In the genomic region with DNA sequence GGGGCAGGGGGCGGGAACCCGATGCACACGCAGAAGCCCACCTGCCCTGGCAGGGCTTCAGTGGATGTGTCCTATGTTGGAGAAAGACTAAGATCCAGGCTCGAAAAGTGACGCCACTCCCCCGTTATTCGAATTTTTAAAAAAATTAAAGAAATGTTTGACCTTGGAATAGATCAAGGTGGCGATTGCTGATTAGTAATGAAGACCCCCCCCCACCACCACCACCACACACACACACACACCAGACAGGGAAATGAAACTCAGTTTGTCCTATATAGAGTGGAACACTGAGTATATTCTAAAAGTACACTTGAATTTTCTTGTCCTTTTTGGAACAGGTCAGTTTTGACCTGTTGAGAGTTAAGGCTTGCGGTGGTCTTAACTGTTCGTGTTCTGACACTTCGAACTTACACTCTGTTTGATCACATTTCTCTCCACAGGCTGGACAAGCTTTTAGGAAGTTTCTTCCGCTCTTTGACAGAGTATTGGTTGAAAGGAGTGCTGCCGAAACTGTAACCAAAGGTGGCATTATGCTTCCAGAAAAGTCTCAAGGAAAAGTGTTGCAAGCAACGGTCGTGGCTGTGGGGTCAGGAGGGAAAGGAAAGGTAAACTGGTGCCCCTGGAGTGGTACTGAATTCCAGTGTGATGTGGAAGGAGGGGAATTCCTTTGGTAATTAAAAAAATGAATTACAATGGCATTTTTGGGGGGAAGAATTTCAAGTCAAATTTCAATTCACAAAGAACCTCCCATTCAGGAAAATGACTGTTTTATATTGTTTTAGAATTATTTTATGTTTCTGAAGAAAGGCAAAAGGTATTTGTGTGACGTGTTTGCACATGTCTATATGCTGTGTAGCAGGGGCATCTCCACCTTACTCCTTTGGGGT, we compare ENCODE assay signal across 8 mouse cellular contexts. TPM values are rescaled to one million over a fixed set of nuclear protein-coding genes. Genes with fewer than 3 reads are reported as not detected.
A peak's percentile ranks its signal among the peaks of the same experiment; 100 is the strongest.
DNase-seq lines count a peak whose midpoint lies in the region; ATAC-seq and TF ChIP-seq lines count a peak whose summit lies in the region.

No protein-coding gene starts in this region.

- intact Hi-C loops in heart, postnatal 14 days (cut with DNase I) = loop anchor here (5.0 kb wide), 2 partner anchors 138 to 293 kb away; a partner anchor contains a TSS
- intact Hi-C loops in left cerebral cortex, postnatal 36 days (cut with DNase I) = loop anchor here (1.0 to 5.0 kb wide), 2 partner anchors 62 to 148 kb away; a partner anchor contains a TSS

- H3K27ac ChIP-seq in heart, embryonic 12.5 days (ENCODE audit: poor library complexity, severe bottlenecking) = peak overlapping the region; percentile 93
- peak overlapping the region; percentile 99 for H3K27ac ChIP-seq in heart, embryonic 16.5 days (ENCODE audit: low read length)
- H3K27ac ChIP-seq in liver, postnatal 0 days (ENCODE audit: low read depth) = peak overlapping the region; percentile 98

- no peaks in the 10 kb centered on the region for H3K27me3 ChIP-seq in heart, embryonic 12.5 days (replicated peaks)
- H3K27me3 ChIP-seq in G1E (ENCODE audit: insufficient read depth, low read length) = no peaks in the 10 kb centered on the region
- H3K27me3 ChIP-seq in heart, embryonic 16.5 days (ENCODE audit: control insufficient read depth, insufficient read depth, low read length) = no peaks in the 10 kb centered on the region
- H3K27me3 ChIP-seq in liver, postnatal 0 days (ENCODE audit: insufficient read depth, low read length) = no peaks in the 10 kb centered on the region

- H3K4me2 ChIP-seq in heart, embryonic 12.5 days = peak overlapping the region; percentile 84
- peak overlapping the region; percentile 92 for H3K4me2 ChIP-seq in heart, embryonic 16.5 days (ENCODE audit: low read depth, low read length)
- H3K4me2 ChIP-seq in liver, postnatal 0 days (ENCODE audit: low read depth, low read length) = peak overlapping the region; percentile 94

- H3K4me1 ChIP-seq in heart, embryonic 12.5 days (replicated peaks) = peaks cover 26% of the 10 kb centered on the region
- peaks cover 56% of the 10 kb centered on the region for H3K4me1 ChIP-seq in G1E (ENCODE audit: insufficient read depth, low read depth, low read length)
- H3K4me1 ChIP-seq in heart, embryonic 16.5 days (ENCODE audit: control insufficient read depth, insufficient read depth, low read length) = peaks cover 30% of the 10 kb centered on the region
- peaks cover 38% of the 10 kb centered on the region for H3K4me1 ChIP-seq in liver, postnatal 0 days (ENCODE audit: insufficient read depth)

- peak overlapping the region; percentile 64 for H3K4me3 ChIP-seq in heart, embryonic 12.5 days
- peak overlapping the region; percentile 91 for H3K4me3 ChIP-seq in G1E (ENCODE audit: low read depth, low read length)
- peak overlapping the region; percentile 98 for H3K4me3 ChIP-seq in heart, embryonic 16.5 days (ENCODE audit: low read length)
- peak overlapping the region; percentile 92 for H3K4me3 ChIP-seq in liver, postnatal 0 days (ENCODE audit: low read depth, low read length)

- TF ChIP-seq EP300 in liver, postnatal 0 days (IDR thresholded peaks at IDR 0.05; ENCODE audit: low read depth) = no peak

- no peaks in the 10 kb centered on the region for H3K9me3 ChIP-seq in heart, embryonic 12.5 days (replicated peaks)
- no peaks in the 10 kb centered on the region for H3K9me3 ChIP-seq in G1E (replicated peaks)
- H3K9me3 ChIP-seq in heart, embryonic 16.5 days (replicated peaks; ENCODE audit: control insufficient read depth, low read length) = no peaks in the 10 kb centered on the region
- H3K9me3 ChIP-seq in liver, postnatal 0 days (ENCODE audit: low read length) = no peaks in the 10 kb centered on the region

- 5% methylated on average over 16 of the region's 16 CpGs for WGBS in heart, embryonic 12.5 days
- 6% methylated on average over 16 of the region's 16 CpGs for WGBS in heart, embryonic 16.5 days
- WGBS in liver, postnatal 0 days (ENCODE audit: insufficient replicate concordance) = 6% methylated on average over 16 of the region's 16 CpGs

- peak overlapping the region; percentile 83 for H3K9ac ChIP-seq in heart, embryonic 12.5 days
- peak overlapping the region; percentile 99 for H3K9ac ChIP-seq in heart, embryonic 16.5 days (ENCODE audit: low read length)
- H3K9ac ChIP-seq in liver, postnatal 0 days (replicated peaks) = peak overlapping the region; percentile 87

- TF ChIP-seq CTCF in G1E (IDR thresholded peaks at IDR 0.05; ENCODE audit: low read depth, low read length) = no peak
- no peak for TF ChIP-seq CTCF in liver, postnatal 0 days (IDR thresholded peaks at IDR 0.05; ENCODE audit: low read depth)

- ATAC-seq in heart, embryonic 12.5 days (ENCODE audit: insufficient number of reproducible peaks, low FRiP score) = no peak
- no peak for ATAC-seq in G1E (ENCODE audit: extremely low read depth, insufficient number of reproducible peaks, low FRiP score, poor library complexity, severe bottlenecking)
- ATAC-seq in heart, embryonic 16.5 days (replicated peaks; ENCODE audit: extremely low read depth, insufficient read depth, low FRiP score) = no peak
- no peak for ATAC-seq in liver, postnatal 0 days

- no peak for DNase-seq in heart, postnatal 14 days
- DNase-seq in G1E (ENCODE audit: low spot score) = no peak
- no peak for DNase-seq in liver, postnatal 0 days
- DNase-seq in adrenal gland, postnatal 25 days = no peak
- no peak for DNase-seq in adrenal gland, postnatal 36 days
- no peak for DNase-seq in left cerebral cortex, postnatal 36 days (ENCODE audit: low spot score in 2 of 2)

- peaks cover 36% of the 10 kb centered on the region for H3K36me3 ChIP-seq in heart, embryonic 12.5 days
- peaks cover 57% of the 10 kb centered on the region for H3K36me3 ChIP-seq in G1E (replicated peaks)
- H3K36me3 ChIP-seq in heart, embryonic 16.5 days (ENCODE audit: control insufficient read depth, insufficient read depth) = peaks cover 20% of the 10 kb centered on the region
- H3K36me3 ChIP-seq in liver, postnatal 0 days (replicated peaks; ENCODE audit: insufficient read depth, low read length) = peaks cover 13% of the 10 kb centered on the region

RNA-seq across cellular contexts. Expression of a gene that starts 0.8 kb away (rescaled TPM):
- 562 and 569 TPM in 2 replicates for polyA plus RNA-seq in heart, embryonic 12.5 days (2016; fragmentation: Nextera tagmentation; extraction: Ambion mirVana)
- 100 to 1,000 TPM; 331 to 362 TPM for total RNA-seq in heart, postnatal 14 days (2021)
- total RNA-seq in G1E (2014; fragmentation: Nextera tagmentation) = 273 and 291 TPM in 2 replicates
- 690 and 812 TPM in 2 replicates for total RNA-seq in G1E (2017)
- 89.2 and 116 TPM in 2 replicates for polyA plus RNA-seq in G1E (2012)
- polyA plus RNA-seq in heart, embryonic 16.5 days (2015; fragmentation: Nextera tagmentation; extraction: Ambion mirVana) = 491 and 512 TPM in 2 replicates
- polyA plus RNA-seq in liver, postnatal 0 days (2015; fragmentation: Nextera tagmentation; extraction: Ambion mirVana) = 288 and 295 TPM in 2 replicates
- 1,323 and 1,476 TPM in 2 replicates for total RNA-seq in adrenal gland, postnatal 25 days (2021)
- total RNA-seq in adrenal gland, postnatal 36 days (2021) = 1,000 to 10,000 TPM; 1,397 to 1,482 TPM
- total RNA-seq in left cerebral cortex, postnatal 36 days (2021) = 100 to 1,000 TPM; 150 to 161 TPM

RNA-seq across cellular contexts. Expression of a gene that starts 0.9 kb away (rescaled TPM):
- 427 and 428 TPM in 2 replicates for polyA plus RNA-seq in heart, embryonic 12.5 days (2016; fragmentation: Nextera tagmentation; extraction: Ambion mirVana)
- total RNA-seq in heart, postnatal 14 days (2021) = 100 to 1,000 TPM; 125 TPM
- total RNA-seq in G1E (2014; fragmentation: Nextera tagmentation) (166 and 187 TPM in 2 replicates), G1E (2017) (638 and 797 TPM in 2 replicates)
- 121 and 163 TPM in 2 replicates for polyA plus RNA-seq in G1E (2012)
- 276 and 289 TPM in 2 replicates for polyA plus RNA-seq in heart, embryonic 16.5 days (2015; fragmentation: Nextera tagmentation; extraction: Ambion mirVana)
- polyA plus RNA-seq in liver, postnatal 0 days (2015; fragmentation: Nextera tagmentation; extraction: Ambion mirVana) = 513 and 558 TPM in 2 replicates
- 656 and 863 TPM in 2 replicates for total RNA-seq in adrenal gland, postnatal 25 days (2021)
- 100 to 1,000 TPM; 769 to 795 TPM for total RNA-seq in adrenal gland, postnatal 36 days (2021)
- total RNA-seq in left cerebral cortex, postnatal 36 days (2021) = 10 to 100 TPM; 81.2 to 91.0 TPM

RNA-seq across cellular contexts. Expression of a gene that starts 36.3 kb away (rescaled TPM):
- 23.1 and 25.3 TPM in 2 replicates for polyA plus RNA-seq in heart, embryonic 12.5 days (2016; fragmentation: Nextera tagmentation; extraction: Ambion mirVana)
- 10 to 100 TPM; 47.3 to 61.7 TPM for total RNA-seq in heart, postnatal 14 days (2021)
- total RNA-seq in G1E (2014; fragmentation: Nextera tagmentation) (29.8 and 50.3 TPM in 2 replicates), G1E (2017) (36.2 and 48.2 TPM in 2 replicates)
- 3.6 and 4.7 TPM in 2 replicates for polyA plus RNA-seq in G1E (2012)
- polyA plus RNA-seq in heart, embryonic 16.5 days (2015; fragmentation: Nextera tagmentation; extraction: Ambion mirVana) = 18.7 and 20.3 TPM in 2 replicates
- polyA plus RNA-seq in liver, postnatal 0 days (2015; fragmentation: Nextera tagmentation; extraction: Ambion mirVana) = 20.6 and 24.4 TPM in 2 replicates
- total RNA-seq in adrenal gland, postnatal 25 days (2021) = 64.2 and 77.0 TPM in 2 replicates
- total RNA-seq in adrenal gland, postnatal 36 days (2021) = 100 to 1,000 TPM; 142 to 168 TPM
- total RNA-seq in left cerebral cortex, postnatal 36 days (2021) = 10 to 100 TPM; 31.8 to 36.1 TPM

RNA-seq across cellular contexts. Expression of a gene that starts 42.2 kb away (rescaled TPM):
- 104 and 110 TPM in 2 replicates for polyA plus RNA-seq in heart, embryonic 12.5 days (2016; fragmentation: Nextera tagmentation; extraction: Ambion mirVana)
- total RNA-seq in heart, postnatal 14 days (2021) = 10 to 100 TPM; 36.6 to 38.2 TPM
- total RNA-seq in G1E (2014; fragmentation: Nextera tagmentation) = 65.2 and 69.4 TPM in 2 replicates
- total RNA-seq in G1E (2017) = 98.7 and 124 TPM in 2 replicates
- polyA plus RNA-seq in G1E (2012) = 7.7 TPM in 2 replicates
- 113 and 127 TPM in 2 replicates for polyA plus RNA-seq in heart, embryonic 16.5 days (2015; fragmentation: Nextera tagmentation; extraction: Ambion mirVana)
- 40.1 and 42.2 TPM in 2 replicates for polyA plus RNA-seq in liver, postnatal 0 days (2015; fragmentation: Nextera tagmentation; extraction: Ambion mirVana)
- total RNA-seq in adrenal gland, postnatal 25 days (2021) = 227 and 289 TPM in 2 replicates
- total RNA-seq in adrenal gland, postnatal 36 days (2021) = 100 to 1,000 TPM; 311 to 394 TPM
- 10 to 100 TPM; 51.0 to 54.8 TPM for total RNA-seq in left cerebral cortex, postnatal 36 days (2021)
